Mouse (Mus musculus): ENCODE data around the gene Gm5741.

Gm5741 gene

DNA sequence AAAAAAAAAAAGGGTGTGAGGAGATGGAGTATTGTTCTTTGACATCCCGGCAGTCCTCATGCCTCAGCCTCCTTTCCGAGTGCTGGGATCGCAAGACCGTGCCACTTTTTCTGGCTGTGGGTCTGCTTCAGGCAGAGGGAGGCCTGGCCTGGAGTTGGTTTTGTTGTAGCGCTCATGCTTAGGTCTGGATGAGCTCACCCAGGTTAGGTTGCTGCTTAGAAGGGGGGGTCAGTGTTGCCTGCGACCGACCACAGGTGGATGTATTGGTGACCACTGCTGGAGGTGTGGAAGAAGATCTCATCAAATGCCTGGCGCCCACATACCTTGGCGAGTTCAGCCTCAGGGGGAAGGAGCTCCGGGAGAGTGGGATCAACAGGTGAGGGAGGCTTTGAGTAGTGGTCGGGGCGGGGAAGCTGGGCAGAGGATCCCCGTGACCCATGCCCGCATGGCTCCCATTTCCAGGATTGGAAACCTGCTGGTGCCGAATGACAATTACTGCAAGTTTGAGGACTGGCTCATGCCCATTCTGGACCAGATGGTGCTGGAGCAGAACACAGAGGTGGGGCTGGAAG is 5.3 kb upstream of the Gm5741 start:
- DNase-seq (ENCODE audit: low spot score in 2 of 2) = no peak

DNA sequence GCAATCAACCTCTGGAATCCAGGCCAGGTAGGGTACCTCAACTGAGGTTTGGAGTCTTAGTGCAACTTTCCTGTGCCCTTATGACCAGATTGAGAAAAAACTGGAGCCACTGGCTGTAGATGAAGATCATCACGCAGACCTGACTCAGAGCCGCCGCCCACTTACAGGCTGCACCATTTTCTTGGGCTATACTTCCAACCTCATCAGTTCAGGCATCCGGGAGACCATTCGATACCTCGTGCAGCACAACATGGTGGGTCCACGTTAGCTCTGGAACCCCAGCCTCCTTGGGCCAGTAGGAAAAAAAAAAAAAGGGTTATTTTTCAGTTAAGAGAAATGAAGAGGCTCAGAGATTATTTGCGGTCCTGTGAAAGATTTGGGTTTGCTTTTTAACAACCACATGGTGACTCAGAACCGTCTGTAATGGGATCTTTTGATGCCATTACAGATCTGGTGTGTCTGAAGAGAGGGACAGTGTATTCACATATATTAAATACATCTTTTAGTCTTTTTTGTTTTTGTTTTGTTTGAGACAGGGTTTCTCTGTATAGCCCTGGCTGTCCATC is 4.7 kb upstream of the Gm5741 start:
- no peak for DNase-seq (ENCODE audit: low spot score in 2 of 2)

GRCm38 (mm10) chr8:85071514-85072281 is 3.9 kb upstream of the Gm5741 start, which contains the start of gene Dhps:
Dhps (plus strand) TSS chr8:85071757.
- DNase-seq (ENCODE audit: low spot score in 2 of 2) = peak; percentile 82 to 83

DNA sequence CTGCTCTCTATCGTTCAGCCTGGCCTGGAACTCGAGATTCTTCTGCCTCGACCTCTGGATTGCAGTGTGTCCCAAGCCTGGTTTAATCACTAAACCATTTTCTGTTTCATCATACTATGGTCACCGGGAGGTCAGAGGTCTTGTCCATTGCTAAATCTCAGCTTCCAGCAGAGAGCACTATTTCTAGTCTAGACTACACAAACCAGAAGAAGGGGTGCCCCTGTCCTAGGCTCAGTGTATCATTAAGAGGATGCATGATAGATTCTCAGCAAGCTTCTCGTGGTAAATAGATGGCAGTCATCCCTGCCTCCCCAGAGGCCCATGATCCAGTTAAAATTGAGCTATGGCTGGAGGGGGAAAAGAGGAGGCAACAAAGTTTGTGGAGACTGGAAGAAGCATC is 3.3 kb upstream of the Gm5741 start:
- DNase-seq (ENCODE audit: low spot score in 2 of 2) = no peak

DNA sequence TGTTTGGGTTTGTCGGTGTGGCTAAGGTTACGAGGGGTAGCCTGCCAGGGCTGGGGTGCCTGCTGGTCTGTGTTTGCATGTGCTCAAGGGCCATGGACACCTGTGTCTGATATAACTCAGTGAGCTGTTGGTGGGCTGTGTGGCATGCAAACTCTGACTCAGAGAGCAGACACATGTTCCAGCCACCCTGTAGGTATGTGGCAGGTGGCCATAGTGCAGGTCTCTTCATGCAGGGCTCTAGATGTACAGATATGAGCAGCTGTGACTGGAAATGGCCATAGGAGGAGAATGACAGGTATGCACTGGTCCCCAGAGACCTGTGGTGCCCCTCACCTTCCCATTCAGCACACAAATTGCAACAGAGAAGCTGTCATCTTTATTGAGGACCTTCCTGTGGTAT is 627 bp downstream of the Gm5741 start:
- no peak for DNase-seq (ENCODE audit: low spot score in 2 of 2)

DNA sequence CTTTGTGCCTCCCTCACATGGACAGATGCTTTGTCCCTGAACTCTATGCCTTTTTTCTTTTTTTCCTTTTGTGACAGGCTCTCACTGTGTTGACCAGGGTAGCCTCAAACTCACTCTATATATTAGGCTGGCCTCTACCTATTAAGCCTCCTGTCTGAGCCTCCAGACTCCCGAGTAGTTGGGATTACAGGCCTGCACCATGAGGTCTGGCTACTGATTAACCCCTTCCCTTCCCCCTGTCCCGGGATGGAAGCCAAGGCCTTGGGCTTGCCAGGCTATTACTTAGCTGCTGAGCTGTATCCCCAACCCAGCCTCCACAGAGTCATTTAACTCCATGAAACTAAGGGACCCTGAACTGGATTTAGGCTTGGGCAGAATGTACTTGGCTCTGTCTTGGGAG is 2.6 kb downstream of the Gm5741 start:
- DNase-seq (ENCODE audit: low spot score in 2 of 2) = no peak

DNA sequence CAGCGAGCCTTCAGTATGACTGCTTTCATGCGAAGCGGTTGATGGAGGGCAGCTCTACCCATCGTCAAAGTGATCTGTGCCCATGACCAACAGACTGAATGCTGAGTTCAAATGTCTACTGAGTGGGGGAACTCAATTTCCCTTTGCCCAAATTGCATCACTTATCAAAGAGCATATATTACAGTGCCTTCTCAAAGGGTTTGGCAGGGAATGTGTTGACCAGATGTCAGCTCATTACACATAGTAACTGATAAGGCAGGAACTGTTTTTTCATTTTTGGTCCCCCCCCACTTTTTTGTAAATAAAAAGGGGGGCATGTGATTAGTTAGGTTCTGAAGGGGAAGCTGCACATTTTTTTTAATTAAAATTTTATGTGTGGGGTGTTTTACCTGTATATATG is 5.2 kb downstream of the Gm5741 start:
- no peak for DNase-seq (ENCODE audit: low spot score in 2 of 2)

DNA sequence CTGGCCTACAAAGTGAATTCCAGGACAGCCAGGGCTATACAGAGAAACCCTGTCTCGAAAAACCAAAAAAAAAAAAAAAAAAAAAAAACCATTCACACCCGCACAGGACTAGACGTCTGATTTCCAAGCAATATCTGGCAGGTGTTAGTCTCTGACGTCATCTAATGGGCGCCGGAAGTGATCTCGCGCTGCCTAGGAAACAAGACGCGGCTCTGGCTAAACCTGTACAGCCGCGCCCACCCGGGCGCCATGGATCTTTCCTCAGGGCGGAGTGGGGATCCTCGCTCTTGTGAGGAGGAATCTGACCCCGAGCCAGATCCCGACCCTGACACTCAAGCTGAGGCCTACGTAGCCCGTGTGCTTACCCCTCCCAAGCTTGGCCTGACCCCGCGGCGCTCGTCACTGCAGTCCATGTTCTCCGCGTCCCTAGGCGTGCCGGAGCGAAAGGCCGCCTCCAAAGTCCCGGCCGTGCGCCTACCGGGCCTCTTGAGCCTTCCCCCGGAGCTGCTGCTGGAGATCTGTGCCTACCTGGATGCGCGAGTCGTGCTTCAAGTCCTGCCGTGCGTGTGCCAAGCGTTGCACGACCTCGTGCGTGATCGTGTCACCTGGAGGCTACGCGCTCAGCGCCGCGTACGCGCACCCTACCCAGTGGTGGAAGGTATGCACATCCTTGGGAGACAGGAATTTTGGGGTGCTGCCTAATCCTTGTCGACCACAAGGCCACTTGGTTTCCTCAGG is 7.7 kb downstream of the Gm5741 start, which contains the start of gene Fbxw9:
Gene Fbxw9 (plus strand): TSS at position 177 of the 738 bp plus-strand sequence.
- peak; percentile 78 to 87 for DNase-seq (ENCODE audit: low spot score in 2 of 2)

DNA sequence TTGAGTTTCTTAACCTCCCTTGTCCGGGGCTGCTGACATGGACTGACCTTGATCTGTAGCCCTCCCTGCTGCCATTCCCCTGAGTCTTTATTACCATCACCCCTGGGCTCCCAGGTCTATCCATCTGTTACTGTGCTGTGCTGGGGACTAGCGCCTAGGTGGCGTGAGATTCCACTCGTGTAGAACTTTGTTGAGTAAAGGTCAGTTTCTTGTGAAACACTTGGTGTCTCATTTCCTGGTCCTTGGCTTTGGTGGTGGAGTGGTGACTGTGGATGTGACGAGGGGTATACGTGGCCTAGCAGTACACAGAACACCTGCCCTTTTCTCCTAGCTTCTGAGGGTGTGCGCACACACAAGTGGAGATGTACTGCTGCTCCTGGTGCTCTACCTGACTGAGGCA is 10.4 kb downstream of the Gm5741 start:
- DNase-seq (ENCODE audit: low spot score in 2 of 2) = no peak

DNA sequence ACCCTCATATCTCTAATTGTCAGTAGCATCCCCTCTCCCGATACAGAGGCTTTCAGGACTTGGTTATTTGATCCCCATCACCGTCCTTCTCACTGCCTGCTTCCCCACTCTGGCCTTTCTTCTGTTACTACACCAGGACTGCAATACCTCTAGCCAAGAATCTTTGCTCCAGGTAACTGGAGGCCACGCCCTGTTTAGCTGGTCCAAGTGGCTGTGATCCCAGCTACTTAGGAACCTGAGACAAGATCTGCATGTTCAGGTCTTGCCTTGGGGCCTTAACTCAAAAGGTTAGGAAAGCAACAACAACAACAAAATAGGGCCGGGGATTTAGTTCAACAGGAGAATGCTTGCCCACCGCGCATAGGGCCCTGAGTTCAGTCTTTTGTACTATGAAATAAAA is 24.2 kb downstream of the Gm5741 start:
- DNase-seq (ENCODE audit: low spot score in 2 of 2) = no peak

DNA sequence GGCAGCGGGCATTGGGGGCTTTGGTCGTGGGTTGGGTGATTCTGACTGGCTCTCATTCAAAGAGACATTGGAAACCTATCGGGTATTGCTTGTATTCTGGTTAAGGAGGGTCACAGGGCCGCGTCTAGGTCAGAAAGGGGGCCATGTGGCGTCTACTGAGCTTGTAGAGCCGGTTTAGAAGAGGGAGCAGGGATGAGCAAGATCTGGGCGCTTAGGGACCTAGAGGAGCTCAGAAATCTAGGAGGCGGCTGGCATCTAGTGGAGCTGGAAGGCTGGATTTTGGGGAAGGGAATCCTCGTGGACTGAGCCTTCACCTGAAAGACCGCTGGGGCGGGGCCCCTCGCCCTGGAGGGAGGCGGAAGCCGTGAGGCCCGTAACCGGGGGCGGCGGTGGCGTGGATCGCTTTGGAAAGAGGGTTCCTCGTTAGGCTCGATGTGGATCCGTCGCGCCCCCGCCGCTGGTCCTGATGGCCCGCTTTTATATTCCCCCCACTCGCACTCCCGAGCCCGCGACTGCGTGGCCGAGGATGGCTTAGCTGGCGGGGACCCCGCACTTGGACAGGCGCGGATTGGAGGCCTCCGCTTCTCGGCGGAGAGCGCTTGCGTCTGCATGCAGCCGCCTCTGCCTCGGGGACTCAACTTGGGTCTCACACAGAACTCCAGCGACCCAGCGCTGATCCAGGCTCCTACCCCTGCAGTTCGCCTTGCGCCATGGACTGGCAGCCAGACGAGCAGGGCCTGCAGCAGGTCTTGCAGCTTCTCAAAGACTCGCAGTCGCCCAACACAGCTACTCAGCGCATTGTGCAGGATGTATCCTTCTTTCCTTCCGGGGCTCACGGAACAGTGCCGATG is 29.9 kb downstream of the Gm5741 start:
- peak; percentile 31 to 45 for DNase-seq (ENCODE audit: low spot score in 2 of 2)

GRCm38 (mm10) chr8:85037366-85037680 is 30.5 kb downstream of the Gm5741 start:
- no peak for DNase-seq (ENCODE audit: low spot score in 2 of 2)

DNA sequence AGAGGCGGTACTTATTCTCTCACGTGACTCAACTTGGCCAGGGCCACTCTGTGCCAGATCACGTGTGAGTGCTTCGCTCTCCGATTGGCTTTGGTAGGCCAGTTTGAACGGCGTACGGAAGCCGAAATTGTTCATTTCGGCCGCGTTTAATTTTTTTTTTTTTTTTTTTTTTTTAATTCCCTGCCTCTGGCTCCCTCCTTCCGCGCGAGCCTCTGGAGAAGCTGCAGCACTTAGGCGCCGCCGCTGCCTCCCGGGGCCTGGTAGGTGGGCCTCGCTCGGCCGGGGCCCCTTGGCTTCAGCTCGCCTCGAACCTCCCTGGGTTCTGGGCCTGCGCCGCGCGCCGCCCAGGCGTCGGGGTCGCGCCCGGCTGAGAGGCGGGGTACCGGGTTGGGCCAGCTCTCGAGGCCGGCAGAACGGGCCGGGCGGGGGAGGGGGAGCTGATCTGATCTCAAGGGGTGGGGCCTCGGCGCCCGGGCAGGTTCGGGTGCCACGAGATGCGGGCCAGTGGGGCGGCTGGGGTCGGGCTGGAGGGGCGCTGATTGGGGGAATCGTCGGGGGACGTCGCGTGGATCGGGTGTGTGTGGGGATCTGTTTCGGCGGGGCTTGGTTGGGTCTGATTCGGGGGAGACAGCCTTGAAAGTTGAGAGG is 30.9 kb downstream of the Gm5741 start, which contains the start of gene Tnpo2:
Gene Tnpo2 (plus strand): TSS at position 198 of the 648 bp plus-strand sequence.
- peak; percentile 76 to 86 for DNase-seq (ENCODE audit: low spot score in 2 of 2)

DNA sequence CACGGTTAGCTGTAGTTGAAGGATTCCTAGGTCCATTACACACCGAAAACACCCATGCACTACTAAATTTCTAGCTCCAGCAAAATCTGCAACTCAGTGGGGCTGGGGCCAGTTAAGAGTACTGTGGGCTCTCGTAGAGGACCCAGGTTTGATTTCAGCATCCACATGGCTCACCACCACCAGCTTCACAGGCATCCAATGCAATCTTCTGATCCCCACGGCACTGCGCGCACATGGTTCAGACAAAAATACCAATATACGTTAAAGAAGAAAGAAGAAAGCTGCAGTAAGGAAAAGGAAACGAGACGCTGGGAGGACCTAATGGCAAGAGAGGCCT is 31.4 kb downstream of the Gm5741 start:
- DNase-seq (ENCODE audit: low spot score in 2 of 2) = no peak

DNA sequence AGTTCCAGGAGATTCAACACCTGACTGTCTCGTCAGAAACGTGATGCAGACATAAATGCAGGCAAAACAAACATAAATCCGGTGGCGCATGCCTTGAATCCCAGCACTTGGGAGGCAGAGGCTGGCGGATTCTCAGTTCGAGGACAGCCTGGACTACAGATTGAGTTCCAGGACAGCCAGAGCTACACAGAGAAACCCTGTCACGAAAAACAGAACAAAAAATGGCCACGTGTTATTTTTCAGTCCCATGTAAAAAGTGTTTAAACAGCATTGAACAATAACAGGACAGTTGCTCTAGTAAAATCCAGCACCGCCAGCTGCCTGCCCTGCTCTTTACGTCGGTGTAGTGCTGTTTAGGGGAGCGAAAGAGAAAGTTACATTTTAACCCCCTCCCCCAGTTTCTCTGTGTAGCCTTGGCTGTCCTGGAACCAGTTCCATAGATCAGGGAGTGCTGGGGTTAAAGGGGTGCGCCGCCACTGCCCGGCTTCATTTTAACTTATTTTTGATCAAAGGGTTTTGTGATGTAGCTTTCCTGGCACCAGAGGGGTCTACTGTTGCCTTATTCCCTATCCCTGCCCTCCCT is 32.0 kb downstream of the Gm5741 start:
- DNase-seq (ENCODE audit: low spot score in 2 of 2) = no peak

DNA sequence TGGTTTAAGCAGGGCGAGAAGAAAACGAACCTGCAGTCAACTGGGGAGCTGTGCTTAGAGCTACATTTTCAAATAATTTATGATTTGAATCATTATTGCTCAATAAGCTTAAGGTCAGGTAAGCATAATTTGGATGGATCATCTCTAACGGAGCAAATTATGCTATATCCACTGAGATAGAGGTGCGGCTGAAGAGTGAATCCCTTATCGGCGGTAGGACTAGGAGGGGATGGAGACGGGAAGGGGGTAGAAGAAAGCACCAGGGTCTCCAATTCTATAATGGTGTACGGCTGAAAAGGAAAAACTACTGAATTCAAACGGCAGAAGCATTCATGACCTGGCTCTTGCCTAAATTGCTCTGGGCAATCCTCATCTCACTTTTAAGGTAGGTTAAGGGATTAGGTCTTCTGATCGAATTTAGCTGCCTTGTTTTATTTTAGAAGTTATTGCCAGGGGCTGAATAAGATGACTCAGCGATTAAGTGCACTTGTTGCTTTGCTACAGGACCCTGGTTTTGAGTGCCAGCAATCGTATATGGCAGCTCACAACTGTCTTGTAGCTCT is 32.5 kb downstream of the Gm5741 start:
- no peak for DNase-seq (ENCODE audit: low spot score in 2 of 2)

- DNase-seq (ENCODE audit: low spot score in 2 of 2) = peak in 1 of 2 experiments; percentile 27
Observed at GRCm38 (mm10) chr8:85034764-85035163, 33.0 kb downstream of the Gm5741 start.

DNA sequence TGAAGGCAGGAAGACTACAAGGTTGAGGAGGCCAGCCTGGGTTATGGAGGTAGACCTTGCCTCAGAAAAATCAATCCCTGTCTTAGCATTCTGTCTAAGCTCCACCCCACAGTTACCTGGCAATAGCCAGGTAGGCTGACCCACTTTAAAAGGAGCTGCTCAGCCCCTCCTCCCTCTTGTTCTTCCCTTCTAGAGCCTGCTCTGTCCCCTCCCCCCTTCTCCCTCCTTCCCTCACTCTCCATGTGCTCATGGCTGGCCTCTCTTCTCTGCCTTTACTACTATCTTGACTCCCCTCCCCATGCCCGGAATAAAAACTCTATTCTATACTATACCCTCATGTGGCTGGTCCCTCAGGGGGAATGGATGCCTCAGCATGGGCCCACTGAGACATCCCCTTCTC is 33.9 kb downstream of the Gm5741 start:
- DNase-seq (ENCODE audit: low spot score in 2 of 2) = no peak

DNA sequence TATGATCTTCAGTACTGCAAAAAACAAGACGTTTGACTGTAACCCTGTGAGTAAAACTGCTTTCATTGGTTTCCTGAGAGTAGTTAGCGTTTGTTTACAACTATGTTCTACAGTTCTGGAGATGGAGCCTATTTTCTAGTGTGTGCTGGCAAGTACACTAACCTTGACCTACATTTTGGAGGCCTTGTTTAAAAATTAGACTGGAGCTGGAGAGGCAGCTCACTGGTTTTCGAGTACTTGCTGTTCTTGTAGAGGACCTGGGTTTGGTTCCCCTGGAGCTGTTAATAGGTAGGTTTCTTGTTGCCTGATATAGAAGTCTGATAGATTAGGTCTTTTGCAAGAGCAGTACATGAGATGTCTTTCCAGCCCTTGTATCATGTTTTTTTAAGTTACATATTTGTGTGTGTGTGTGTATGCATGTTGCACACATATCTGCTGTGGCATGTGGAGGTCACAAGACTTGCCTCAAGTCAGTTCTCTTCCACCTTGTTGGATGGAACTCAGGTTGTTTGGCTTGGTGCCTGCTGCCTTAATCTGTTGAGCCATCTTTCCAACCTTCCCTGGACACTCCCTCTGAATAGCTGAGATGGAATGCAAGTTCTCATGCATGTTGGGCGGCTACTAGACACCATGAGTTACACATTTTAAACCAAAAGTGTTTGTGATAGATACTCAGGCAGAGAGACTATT is 35.0 kb downstream of the Gm5741 start:
- no peak for DNase-seq (ENCODE audit: low spot score in 2 of 2)

- no peak for DNase-seq (ENCODE audit: low spot score in 2 of 2)
Observed at GRCm38 (mm10) chr8:85029271-85029670, 38.5 kb downstream of the Gm5741 start.
